Mouse (Mus musculus): ENCODE data around the gene Lhx6.

DNA sequence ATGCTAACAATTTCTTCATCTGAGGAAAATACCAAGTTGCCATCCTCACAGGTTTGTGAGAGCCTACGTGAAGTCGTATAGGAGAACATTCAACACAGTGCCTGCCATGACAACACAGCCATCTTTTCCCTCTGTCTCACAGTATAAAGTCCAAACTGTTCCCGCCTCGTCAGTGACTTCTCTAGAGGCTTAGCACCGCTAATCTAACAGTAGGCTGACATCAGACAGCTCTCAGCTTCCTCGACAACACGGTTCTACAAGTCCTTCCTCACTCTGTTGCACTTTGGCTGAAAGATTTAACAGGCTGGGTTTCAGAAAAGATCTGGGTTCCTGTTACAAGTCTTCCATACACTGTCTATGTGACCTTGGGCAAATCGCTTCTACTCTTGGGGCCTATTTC, 57.0 kb downstream of the Lhx6 start:
- TF ChIP-seq GATA1 (IDR thresholded peaks at IDR 0.05; ENCODE audit: borderline replicate concordance, low read length) (no peak), FLI1 (IDR thresholded peaks at IDR 0.05; ENCODE audit: low read length) (no peak)
